Mouse (Mus musculus) adrenal gland, postnatal 10 days (tissue): ENCODE measurements around the gene Ndufa11. TPM values are rescaled to one million over a fixed set of nuclear protein-coding genes. Genes with fewer than 3 reads are reported as not detected.

Experiments
- DNase-seq: peaks from one replicate; pipeline ENCODE4 v3.0.0; 2021; ENCODE audit warnings: mixed read lengths
- total RNA-seq, 2 experiments: library from RNA; stranded (reverse); gene quantifications; 2 replicates each; pipeline ENCODE4 v1.2.3; 2021

Gene Ndufa11
- total RNA-seq, 2 experiments from 2014 or later, result 432 to 465 TPM

GRCm38 (mm10) chr17:56758132-56758531, 40.6 kb downstream of the Ndufa11 start:
- DNase-seq, result peak; percentile 85

- no peak for DNase-seq
Measured at GRCm38 (mm10) chr17:56759261-56759660, 41.7 kb downstream of the Ndufa11 start.

DNA sequence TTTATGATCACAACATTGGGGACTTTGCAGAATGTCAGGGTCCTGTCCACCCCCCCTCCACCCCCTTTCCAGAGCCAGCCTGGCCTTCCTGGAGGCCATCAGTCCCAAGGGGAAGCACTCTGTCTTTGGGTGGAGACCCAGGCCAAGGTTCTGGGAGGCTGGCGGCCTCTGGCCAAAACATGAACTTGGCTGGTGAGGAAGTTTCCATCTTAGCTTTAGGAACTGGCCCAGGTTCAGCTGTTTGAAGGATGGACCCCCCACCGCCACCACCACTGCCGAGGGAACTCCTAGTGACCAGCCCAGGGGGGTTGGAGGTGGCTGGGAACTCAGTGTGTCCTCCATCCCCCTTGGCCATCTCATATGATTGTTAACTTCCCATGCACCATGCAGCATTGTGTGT, 43.5 kb downstream of the Ndufa11 start:
- no peak for DNase-seq

DNA sequence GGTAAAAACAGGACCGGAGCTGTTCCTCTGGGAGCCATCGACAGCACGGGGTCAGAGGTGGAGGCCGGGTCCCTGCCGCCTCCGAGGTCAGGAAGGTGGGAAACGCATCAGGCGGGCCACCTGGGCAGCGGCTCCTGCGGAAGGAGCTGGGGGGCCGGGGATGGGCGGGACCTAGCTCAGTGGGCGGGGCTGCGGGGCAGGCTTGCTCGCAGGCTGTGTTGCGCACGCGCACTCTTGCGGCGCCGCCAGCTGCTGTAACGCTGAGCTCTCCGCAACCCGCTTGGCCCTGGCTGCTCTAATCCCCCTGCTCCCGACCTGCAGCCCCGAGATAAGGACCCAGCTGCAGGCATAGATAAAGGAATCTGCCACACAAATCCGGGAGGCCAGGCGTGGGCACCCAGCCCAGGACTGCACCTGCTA, 44.4 kb downstream of the Ndufa11 start:
- peak; percentile 94 for DNase-seq

- peak; percentile 71 for DNase-seq
Measured at GRCm38 (mm10) chr17:56762769-56763731, 45.5 kb downstream of the Ndufa11 start.

GRCm38 (mm10) chr17:56763741-56764250, 46.2 kb downstream of the Ndufa11 start:
- DNase-seq, result no peak

DNA sequence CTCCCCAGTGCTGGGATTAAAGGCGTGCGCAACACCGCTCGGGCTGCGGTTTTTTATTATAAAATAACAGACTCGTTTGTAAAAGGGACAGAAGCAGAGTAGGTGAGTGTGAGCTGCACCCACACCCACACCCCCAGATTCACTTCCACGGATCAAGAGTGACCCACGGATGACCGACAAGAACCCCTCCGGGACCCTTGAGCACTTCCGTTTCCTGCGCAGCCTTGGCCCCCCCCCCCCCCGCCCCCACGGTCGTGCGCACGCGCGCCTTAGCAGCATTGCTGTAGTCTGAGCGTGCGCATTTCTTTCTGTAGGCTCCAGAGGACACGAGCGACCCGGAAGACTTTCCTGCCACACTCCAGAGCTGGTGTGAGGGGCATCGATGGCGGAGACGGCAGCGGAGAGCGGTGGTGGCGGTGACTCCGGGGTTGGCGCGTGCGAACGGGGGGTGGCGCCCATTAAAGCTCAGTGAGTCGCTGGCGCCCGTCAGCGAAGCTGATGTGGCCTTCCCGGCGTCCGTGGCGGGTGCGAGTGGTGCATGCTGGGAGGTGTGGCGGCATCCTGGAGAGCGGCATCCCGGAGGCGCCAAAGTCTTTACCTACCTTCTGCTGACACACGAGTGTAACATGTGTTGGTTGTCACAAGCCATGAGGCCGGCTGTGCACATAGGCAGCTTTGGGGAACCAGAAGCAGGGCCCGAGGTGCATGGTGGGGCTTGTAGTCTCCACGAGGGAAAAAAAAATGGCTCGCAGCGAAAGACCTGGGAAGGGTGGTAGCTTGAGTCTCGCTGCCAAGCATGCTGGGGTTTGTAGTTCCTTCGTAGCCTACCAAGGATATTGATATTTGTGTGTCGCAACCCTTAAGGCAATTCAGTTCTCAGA, 47.1 kb downstream of the Ndufa11 start, which contains the start of gene Dus3l:
Gene Dus3l (plus strand): TSS at position 284 of the 881 bp plus-strand sequence.
- peak; percentile 86 for DNase-seq

DNA sequence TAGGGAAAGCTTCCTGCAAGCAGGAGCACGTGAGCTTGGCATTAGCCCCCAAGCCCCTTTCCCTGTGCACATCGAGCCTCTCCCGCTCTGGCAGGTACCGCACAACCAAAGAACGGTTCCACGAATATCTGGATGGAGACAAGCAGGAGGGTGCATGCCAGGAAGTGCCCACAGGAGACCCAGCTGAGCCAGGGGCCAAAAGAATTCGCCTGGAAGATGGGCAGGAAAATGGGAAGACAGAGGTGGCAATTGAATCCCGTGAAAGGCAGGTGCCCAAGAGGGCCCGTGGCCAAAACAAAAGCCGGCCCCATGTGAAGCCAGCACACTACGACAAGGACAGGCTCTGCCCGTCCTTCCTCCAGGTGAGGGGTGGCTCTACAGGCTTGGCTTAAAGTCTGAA, 47.9 kb downstream of the Ndufa11 start:
- DNase-seq, result no peak

GRCm38 (mm10) chr17:56766631-56767405, 49.3 kb downstream of the Ndufa11 start:
- DNase-seq, result no peak

DNA sequence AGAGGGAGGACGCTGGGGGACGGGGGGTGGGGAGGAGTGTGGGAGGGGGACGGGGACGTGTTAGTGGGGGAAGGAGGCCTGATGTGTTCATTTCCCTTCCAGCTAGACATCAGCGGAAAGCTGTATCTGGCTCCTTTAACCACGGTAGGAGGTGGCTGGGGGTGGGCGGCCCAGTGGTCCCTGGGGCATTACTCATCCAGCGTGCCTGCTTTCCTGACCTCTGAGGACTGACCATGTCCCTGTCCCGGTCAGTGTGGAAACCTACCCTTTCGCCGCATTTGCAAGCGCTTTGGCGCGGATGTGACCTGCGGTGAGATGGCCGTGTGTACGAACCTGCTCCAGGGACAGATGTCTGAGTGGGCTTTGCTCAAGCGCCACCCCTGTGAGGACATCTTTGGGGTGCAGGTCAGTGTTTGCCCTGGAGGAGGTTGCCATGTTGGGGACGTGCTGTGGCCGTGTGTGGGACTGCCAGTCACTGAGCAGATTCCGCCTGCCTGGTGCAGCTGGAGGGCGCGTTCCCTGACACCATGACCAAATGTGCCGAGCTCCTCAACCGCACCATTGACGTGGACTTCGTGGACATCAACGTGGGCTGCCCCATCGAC, 50.1 kb downstream of the Ndufa11 start:
- DNase-seq, result no peak

DNA sequence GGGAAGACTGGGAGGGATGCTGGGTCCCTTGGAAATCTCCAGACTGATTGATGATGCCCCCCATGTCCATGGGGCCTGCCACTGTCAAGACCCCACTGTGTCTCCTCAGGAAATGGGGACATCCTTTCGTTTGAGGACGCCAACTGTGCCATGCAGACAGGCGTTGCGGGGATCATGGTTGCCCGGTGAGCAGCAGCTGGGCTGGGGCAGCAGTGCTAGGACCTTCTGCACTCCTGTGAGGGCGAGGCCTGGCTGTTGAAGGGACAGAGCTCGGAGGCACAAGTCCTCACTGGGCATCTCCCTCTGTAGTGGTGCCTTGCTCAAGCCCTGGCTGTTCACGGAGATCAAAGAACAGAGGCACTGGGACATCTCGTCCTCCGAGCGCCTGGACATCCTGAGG, 51.4 kb downstream of the Ndufa11 start:
- DNase-seq, result no peak

- DNase-seq, result no peak
Measured at GRCm38 (mm10) chr17:56769950-56770349, 52.4 kb downstream of the Ndufa11 start, which contains the start of gene Prr22. Prr22 (plus strand) TSS chr17:56770250.

Other genes with a start within 250 kb of the Ndufa11 start
- gene Ptprs, start 241.3 kb upstream of the Ndufa11 start, total RNA-seq, result 100 to 1,000 TPM in 1 of 2 experiments, 10 to 100 TPM in 1; 77.1 to 106 TPM
- not detected for gene Znrf4, start 205.3 kb upstream of the Ndufa11 start, total RNA-seq
- gene Gm20219, start 163.4 kb upstream of the Ndufa11 start, total RNA-seq, result under 1 TPM; 0.69 to 0.70 TPM
- gene Safb2, start 133.2 kb upstream of the Ndufa11 start, total RNA-seq, result 100 to 1,000 TPM in 1 of 2 experiments, 10 to 100 TPM in 1; 79.8 to 124 TPM
- gene Safb, start 132.9 kb upstream of the Ndufa11 start, total RNA-seq, result 100 to 1,000 TPM in 1 of 2 experiments, 10 to 100 TPM in 1; 92.1 to 113 TPM
- gene 2410015M20Rik, start 108.0 kb upstream of the Ndufa11 start, total RNA-seq, result 100 to 1,000 TPM; 468 to 485 TPM
- 1,000 to 10,000 TPM; 1,095 to 1,101 TPM for gene Rpl36, start 104.4 kb upstream of the Ndufa11 start, total RNA-seq
- 100 to 1,000 TPM; 229 to 256 TPM for gene Lonp1, start 90.9 kb upstream of the Ndufa11 start, total RNA-seq
- gene Catsperd, start 89.6 kb upstream of the Ndufa11 start, total RNA-seq, result 1 to 10 TPM in 1 of 2 experiments, under 1 TPM in 1; 0.66 to 1.1 TPM
- 10 to 100 TPM; 56.6 to 62.0 TPM for gene Ranbp3, start 44.5 kb upstream of the Ndufa11 start, total RNA-seq
- gene Vmac, start 255 bp downstream of the Ndufa11 start, total RNA-seq, result 10 to 100 TPM; 16.8 to 24.2 TPM
- gene Nrtn, start 39.8 kb downstream of the Ndufa11 start, total RNA-seq, result 1 to 10 TPM; 5.9 to 6.3 TPM
- 10 to 100 TPM; 27.6 to 34.5 TPM for gene Dus3l, start 47.0 kb downstream of the Ndufa11 start, total RNA-seq
- gene Prr22, start 52.5 kb downstream of the Ndufa11 start, total RNA-seq, result under 1 TPM; 0.27 to 0.42 TPM
- 1 to 10 TPM; 5.5 to 5.7 TPM for gene Rfx2, start 113.2 kb downstream of the Ndufa11 start, total RNA-seq
- under 1 TPM in 1 of 2 experiments, not detected in 1; 0.12 TPM for gene Acsbg2, start 156.7 kb downstream of the Ndufa11 start, total RNA-seq
- 1 to 10 TPM; 1.2 to 2.6 TPM for gene 1700061G19Rik, start 157.7 kb downstream of the Ndufa11 start, total RNA-seq
- 10 to 100 TPM; 27.9 to 33.6 TPM for gene Mllt1, start 217.6 kb downstream of the Ndufa11 start, total RNA-seq